Mouse (Mus musculus): ENCODE results near the gene Enox1. TPM values are rescaled to one million over a fixed set of nuclear protein-coding genes. Genes with fewer than 3 reads are reported as not detected.

The Enox1 gene
- polyA plus RNA-seq, 1 experiment from 2014 or later: 7.4 TPM

DNA sequence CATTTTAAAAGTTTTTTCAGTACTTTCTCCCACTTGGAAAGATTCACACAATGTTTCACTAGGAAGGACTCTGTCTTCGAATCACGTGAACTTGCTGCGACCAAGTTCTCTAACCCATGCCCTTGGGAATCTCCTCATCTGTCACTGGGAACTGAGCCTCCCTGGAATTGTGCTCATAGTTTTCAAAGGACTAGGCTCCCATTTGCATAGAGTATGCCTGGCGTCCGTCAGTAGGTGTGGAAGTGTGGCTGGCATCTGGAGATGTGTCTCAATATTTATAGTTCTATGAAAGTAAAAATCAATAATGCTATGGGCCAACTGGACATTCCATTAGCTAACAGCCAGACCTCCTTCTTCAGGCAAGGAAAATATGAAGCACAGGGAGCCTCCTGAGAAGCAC, 429.5 kb downstream of the Enox1 start:
- Histone ChIP-seq H3K9ac (replicated peaks; ENCODE audit: low read depth, low read length) (no peak overlapping the region), H3K4me1 (ENCODE audit: control insufficient read depth, insufficient read depth, low read length) (peaks cover 6% of the 10 kb centered on the region; the same call in 1 of the 2 replicates), H3K4me2 (replicated peaks; ENCODE audit: low read depth, low read length) (no peak overlapping the region), H3K27me3 (ENCODE audit: control insufficient read depth, insufficient read depth, low read length) (no peaks in the 10 kb centered on the region), H3K36me3 (ENCODE audit: control insufficient read depth, insufficient read depth, low read length) (no peaks in the 10 kb centered on the region), H3K27ac (ENCODE audit: low read length) (no peak overlapping the region), H3K9me3 (ENCODE audit: control insufficient read depth, low read depth, low read length) (no peaks in the 10 kb centered on the region), H3K4me3 (ENCODE audit: low read depth, low read length) (no peak overlapping the region)
- WGBS: 63% methylated on average over 5 of the region's 5 CpGs
- no peak for ATAC-seq (ENCODE audit: insufficient number of reproducible peaks, insufficient read depth, low FRiP score, low read depth)

DNA sequence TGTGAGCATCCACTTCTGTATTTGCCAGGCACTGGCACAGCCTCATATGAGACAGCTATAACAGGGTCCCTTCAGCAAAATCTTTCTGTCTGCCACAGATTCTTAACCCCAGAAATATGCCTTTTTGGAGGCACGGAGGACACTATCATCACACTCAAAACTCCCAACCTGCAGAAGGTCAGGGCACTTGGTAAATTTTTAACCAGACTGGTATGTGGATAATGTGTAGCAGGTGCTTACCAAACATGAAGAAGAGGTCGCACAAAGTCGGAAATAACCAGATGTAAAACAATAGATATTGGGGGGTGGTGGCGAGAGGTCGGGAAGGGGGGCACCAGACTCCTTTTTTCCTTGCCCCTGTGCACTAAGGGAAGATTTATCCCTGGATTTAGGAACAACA, 430.6 kb downstream of the Enox1 start:
- Histone ChIP-seq H3K27me3 (ENCODE audit: control insufficient read depth, insufficient read depth, low read length) (no peaks in the 10 kb centered on the region), H3K27ac (ENCODE audit: low read length) (no peak overlapping the region), H3K4me1 (ENCODE audit: control insufficient read depth, insufficient read depth, low read length) (no peaks in the 10 kb centered on the region), H3K4me3 (ENCODE audit: low read depth, low read length) (no peak overlapping the region), H3K4me2 (replicated peaks; ENCODE audit: low read depth, low read length) (no peak overlapping the region), H3K9me3 (ENCODE audit: control insufficient read depth, low read depth, low read length) (no peaks in the 10 kb centered on the region), H3K36me3 (ENCODE audit: control insufficient read depth, insufficient read depth, low read length) (no peaks in the 10 kb centered on the region), H3K9ac (replicated peaks; ENCODE audit: low read depth, low read length) (no peak overlapping the region)
- 52% methylated on average over 5 of the region's 5 CpGs for WGBS
- ATAC-seq (ENCODE audit: insufficient number of reproducible peaks, insufficient read depth, low FRiP score, low read depth): no peak

DNA sequence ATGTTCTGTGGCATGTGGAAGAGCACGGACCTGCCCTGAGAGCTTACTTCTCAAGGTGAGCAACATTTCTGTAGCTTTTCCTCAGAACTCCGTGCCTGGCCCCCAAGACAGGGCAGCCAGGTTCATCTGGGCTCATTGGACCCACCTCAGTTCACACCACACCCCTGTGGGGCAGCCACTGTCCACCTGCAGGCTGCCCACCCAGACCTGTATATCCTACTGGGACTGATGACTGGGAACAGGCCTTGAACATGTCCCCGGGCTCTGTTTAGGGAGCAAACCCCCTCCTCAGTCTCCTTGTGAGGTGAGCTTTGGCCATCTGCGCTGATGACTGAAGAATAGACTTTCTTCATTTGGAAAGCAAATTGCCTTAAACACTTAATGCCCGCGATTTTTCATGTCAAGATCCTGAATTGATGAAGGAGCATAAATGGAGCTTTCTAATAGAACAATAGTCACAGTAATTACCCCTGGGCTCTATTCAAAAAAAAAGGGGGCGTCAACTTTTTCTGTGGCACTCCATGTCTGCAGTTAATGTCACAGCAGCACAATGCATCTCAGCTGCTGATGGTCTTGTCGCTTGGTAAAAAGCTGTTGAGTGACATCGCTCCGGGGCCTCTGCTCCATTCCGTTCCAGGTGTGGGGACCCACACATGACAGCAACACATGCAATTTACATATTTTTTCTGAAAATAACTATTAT, 436.7 kb downstream of the Enox1 start:
- ATAC-seq (ENCODE audit: insufficient number of reproducible peaks, insufficient read depth, low FRiP score, low read depth): no peak
- H3K9ac ChIP-seq (replicated peaks; ENCODE audit: low read depth, low read length): no peak overlapping the region
- no peaks in the 10 kb centered on the region for H3K27me3 ChIP-seq (ENCODE audit: control insufficient read depth, insufficient read depth, low read length)
- no peaks in the 10 kb centered on the region for H3K9me3 ChIP-seq (ENCODE audit: control insufficient read depth, low read depth, low read length)
- no peaks in the 10 kb centered on the region for H3K36me3 ChIP-seq (ENCODE audit: control insufficient read depth, insufficient read depth, low read length)
- H3K4me2 ChIP-seq (replicated peaks; ENCODE audit: low read depth, low read length): no peak overlapping the region
- no peaks in the 10 kb centered on the region for H3K4me1 ChIP-seq (ENCODE audit: control insufficient read depth, insufficient read depth, low read length)
- 84% methylated on average over 11 of the region's 11 CpGs for WGBS
- H3K27ac ChIP-seq (ENCODE audit: low read length): no peak overlapping the region
- no peak overlapping the region for H3K4me3 ChIP-seq (ENCODE audit: low read depth, low read length)

DNA sequence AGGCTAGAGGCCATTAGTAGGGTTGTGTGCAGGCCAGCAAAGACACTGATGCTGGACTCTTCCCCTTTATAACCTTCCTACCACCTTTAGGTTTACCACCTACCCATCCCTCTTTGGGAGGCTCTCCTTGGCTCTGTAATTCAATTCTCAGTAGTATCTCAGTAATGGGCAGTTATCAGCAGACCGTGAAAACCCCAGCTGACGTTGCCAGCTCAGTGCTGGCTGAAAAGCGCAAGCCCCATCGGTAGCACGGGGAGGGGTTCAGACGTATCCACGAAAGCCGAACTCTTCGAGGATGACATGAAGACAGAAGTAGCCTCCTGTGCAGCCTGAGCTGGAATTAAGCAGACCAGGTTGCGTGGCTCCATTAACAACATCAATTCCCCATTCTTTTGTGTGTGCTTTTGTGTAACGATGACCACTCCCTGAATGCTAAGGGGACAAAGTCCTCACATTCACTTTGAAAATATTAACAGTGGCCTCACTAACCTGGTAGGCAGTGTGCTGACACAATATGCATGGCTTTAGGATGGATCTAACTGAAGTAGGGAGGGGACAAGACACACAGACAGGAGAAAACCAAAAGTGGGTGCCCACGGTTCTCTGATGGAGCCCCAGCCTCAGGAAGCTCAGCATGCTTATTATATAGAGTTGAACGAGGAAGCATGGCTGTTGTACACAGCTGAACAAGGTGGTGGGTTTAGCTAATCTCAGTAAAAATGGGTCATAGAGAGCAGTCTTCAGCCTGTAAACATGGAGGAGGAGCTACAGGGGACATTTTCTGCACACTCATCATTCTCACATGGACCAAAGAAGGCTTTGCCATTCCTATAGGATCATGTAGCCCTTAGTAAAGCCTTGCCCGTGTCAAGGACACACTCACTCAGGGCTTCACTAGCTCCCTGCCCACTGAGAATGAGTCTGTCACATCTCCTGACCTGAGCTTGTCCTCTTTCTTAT, 439.9 kb downstream of the Enox1 start:
- H3K4me2 ChIP-seq (replicated peaks; ENCODE audit: low read depth, low read length): no peak overlapping the region
- 86% methylated on average over 14 of the region's 14 CpGs for WGBS
- H3K36me3 ChIP-seq (ENCODE audit: control insufficient read depth, insufficient read depth, low read length): no peaks in the 10 kb centered on the region
- no peak for ATAC-seq (ENCODE audit: insufficient number of reproducible peaks, insufficient read depth, low FRiP score, low read depth)
- H3K9me3 ChIP-seq (ENCODE audit: control insufficient read depth, low read depth, low read length): no peaks in the 10 kb centered on the region
- no peak overlapping the region for H3K9ac ChIP-seq (replicated peaks; ENCODE audit: low read depth, low read length)
- H3K4me1 ChIP-seq (ENCODE audit: control insufficient read depth, insufficient read depth, low read length): no peaks in the 10 kb centered on the region
- H3K4me3 ChIP-seq (ENCODE audit: low read depth, low read length): no peak overlapping the region
- H3K27me3 ChIP-seq (ENCODE audit: control insufficient read depth, insufficient read depth, low read length): no peaks in the 10 kb centered on the region
- no peak overlapping the region for H3K27ac ChIP-seq (ENCODE audit: low read length)

DNA sequence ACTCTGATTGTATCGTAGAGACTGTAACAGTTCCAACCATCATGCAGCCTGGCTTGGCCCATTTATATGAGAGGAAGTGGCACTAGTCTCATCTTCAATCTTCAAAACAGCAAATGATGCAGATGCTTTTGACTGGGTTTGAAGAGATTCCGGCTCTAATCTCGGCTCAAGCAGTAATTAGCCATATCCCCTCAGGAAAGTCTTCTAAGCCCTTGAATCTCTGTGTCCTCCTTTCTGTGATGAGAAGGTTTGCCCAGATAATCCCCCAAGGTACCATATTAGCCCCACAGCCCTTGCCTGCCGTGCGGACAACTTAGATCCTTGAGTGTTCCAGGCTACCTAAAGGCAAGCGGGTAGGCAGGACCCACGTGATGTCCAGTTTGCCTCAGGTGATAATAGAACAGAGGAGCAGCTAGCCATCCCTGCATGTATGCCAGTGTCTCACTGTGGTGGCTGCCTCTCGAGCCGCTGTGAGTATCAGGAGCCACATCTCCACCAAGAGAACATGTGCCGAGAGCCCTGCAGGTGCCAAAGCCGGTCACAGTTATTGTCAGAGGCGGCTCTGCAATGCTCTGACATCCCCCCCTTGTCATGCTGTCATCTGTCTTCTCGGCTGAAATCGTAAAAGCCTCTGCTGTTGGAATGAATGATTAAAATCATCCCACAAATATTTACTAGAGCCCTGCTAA, 442.6 kb downstream of the Enox1 start:
- no peak overlapping the region for H3K9ac ChIP-seq (replicated peaks; ENCODE audit: low read depth, low read length)
- no peak overlapping the region for H3K27ac ChIP-seq (ENCODE audit: low read length)
- H3K4me1 ChIP-seq (ENCODE audit: control insufficient read depth, insufficient read depth, low read length): no peaks in the 10 kb centered on the region
- WGBS: 42% methylated on average over 14 of the region's 14 CpGs
- H3K27me3 ChIP-seq (ENCODE audit: control insufficient read depth, insufficient read depth, low read length): no peaks in the 10 kb centered on the region
- H3K4me3 ChIP-seq (ENCODE audit: low read depth, low read length): no peak overlapping the region
- no peak overlapping the region for H3K4me2 ChIP-seq (replicated peaks; ENCODE audit: low read depth, low read length)
- no peaks in the 10 kb centered on the region for H3K36me3 ChIP-seq (ENCODE audit: control insufficient read depth, insufficient read depth, low read length)
- H3K9me3 ChIP-seq (ENCODE audit: control insufficient read depth, low read depth, low read length): no peaks in the 10 kb centered on the region
- ATAC-seq (ENCODE audit: insufficient number of reproducible peaks, insufficient read depth, low FRiP score, low read depth): no peak

DNA sequence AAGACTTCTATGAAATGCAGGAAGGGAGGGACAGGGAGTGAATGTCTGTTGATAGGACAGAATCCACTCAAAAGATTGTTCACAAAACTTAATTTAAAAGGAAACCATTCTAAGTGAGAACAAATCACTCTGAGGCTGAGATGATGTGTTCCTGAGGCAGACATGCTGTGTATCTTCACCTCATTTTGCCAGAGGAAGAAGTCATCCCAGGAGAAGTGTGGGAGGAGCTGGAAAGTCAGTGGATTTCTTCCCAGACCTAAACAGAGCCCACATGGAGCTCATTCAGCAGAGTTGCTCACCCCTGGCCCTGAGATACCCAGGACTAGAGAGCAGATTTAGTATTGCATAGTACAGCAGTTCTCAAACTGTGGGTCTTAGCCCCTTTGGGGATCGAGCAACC, 444.2 kb downstream of the Enox1 start:
- Histone ChIP-seq H3K27ac (ENCODE audit: low read length) (no peak overlapping the region), H3K4me3 (ENCODE audit: low read depth, low read length) (no peak overlapping the region), H3K9ac (replicated peaks; ENCODE audit: low read depth, low read length) (no peak overlapping the region), H3K4me2 (replicated peaks; ENCODE audit: low read depth, low read length) (no peak overlapping the region), H3K36me3 (ENCODE audit: control insufficient read depth, insufficient read depth, low read length) (no peaks in the 10 kb centered on the region), H3K4me1 (ENCODE audit: control insufficient read depth, insufficient read depth, low read length) (no peaks in the 10 kb centered on the region), H3K27me3 (ENCODE audit: control insufficient read depth, insufficient read depth, low read length) (no peaks in the 10 kb centered on the region), H3K9me3 (ENCODE audit: control insufficient read depth, low read depth, low read length) (no peaks in the 10 kb centered on the region)
- WGBS: 86% methylated on average over 1 of the region's 1 CpGs
- ATAC-seq (ENCODE audit: insufficient number of reproducible peaks, insufficient read depth, low FRiP score, low read depth): no peak

DNA sequence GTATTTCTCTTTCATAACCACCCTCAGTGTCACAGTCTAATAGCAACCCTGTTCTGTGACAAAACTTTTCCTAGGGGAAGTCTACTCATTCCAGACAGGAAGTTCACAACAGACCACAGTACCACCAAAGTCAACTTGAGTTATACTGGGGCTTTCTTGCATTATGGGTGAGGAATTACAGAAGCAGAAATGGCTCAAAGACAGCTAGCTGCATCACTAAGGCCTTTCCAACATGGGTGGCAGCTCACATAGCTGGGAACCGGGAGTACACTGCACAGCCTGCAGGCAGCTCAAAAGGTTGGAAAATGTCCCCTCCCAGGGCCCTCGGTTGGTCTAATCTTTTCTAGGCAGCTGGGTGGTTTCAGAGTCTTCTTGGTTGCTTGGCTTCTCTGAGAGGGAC, 444.9 kb downstream of the Enox1 start:
- Histone ChIP-seq H3K4me3 (ENCODE audit: low read depth, low read length) (no peak overlapping the region), H3K4me1 (ENCODE audit: control insufficient read depth, insufficient read depth, low read length) (no peaks in the 10 kb centered on the region), H3K27ac (ENCODE audit: low read length) (no peak overlapping the region), H3K9ac (replicated peaks; ENCODE audit: low read depth, low read length) (no peak overlapping the region), H3K4me2 (replicated peaks; ENCODE audit: low read depth, low read length) (no peak overlapping the region), H3K9me3 (ENCODE audit: control insufficient read depth, low read depth, low read length) (no peaks in the 10 kb centered on the region), H3K27me3 (ENCODE audit: control insufficient read depth, insufficient read depth, low read length) (no peaks in the 10 kb centered on the region), H3K36me3 (ENCODE audit: control insufficient read depth, insufficient read depth, low read length) (no peaks in the 10 kb centered on the region)
- no peak for ATAC-seq (ENCODE audit: insufficient number of reproducible peaks, insufficient read depth, low FRiP score, low read depth)
- 88% methylated on average over 2 of the region's 2 CpGs for WGBS

DNA sequence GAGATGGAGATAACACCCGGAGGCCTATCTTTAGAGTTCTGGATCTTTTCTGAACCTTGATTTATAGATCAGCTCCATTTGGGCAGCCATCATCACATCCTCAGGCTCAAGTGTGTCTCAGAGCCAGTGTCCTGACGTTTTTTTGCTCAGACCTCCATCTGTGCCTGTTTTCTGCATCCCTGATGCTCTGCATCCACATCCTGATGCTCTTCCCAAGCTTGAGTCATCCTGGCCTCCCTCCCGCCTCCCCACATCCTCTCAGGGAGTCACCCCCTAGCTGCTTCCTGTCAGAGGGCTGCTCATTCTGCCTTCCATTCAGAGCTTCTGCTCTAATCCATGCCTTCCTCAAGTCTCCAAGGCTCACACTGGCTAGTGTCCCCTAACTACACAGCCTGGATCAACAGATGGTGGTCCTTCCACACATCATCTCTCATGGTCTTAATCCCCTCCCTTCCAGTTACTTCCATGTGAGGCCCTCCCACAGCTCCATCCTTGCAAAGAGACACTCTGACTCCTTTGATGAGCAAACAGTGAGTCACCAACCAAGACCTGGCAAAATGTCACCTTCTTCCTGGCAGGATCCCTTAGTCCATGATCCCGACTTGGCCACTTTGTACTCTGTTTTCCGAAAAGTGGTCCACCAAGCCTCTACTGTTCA, 451.7 kb downstream of the Enox1 start:
- H3K4me1 ChIP-seq (ENCODE audit: control insufficient read depth, insufficient read depth, low read length): no peaks in the 10 kb centered on the region
- H3K4me2 ChIP-seq (replicated peaks; ENCODE audit: low read depth, low read length): no peak overlapping the region
- no peaks in the 10 kb centered on the region for H3K27me3 ChIP-seq (ENCODE audit: control insufficient read depth, insufficient read depth, low read length)
- no peak overlapping the region for H3K27ac ChIP-seq (ENCODE audit: low read length)
- H3K36me3 ChIP-seq (ENCODE audit: control insufficient read depth, insufficient read depth, low read length): no peaks in the 10 kb centered on the region
- ATAC-seq (ENCODE audit: insufficient number of reproducible peaks, insufficient read depth, low FRiP score, low read depth): no peak
- no peaks in the 10 kb centered on the region for H3K9me3 ChIP-seq (ENCODE audit: control insufficient read depth, low read depth, low read length)
- H3K9ac ChIP-seq (replicated peaks; ENCODE audit: low read depth, low read length): no peak overlapping the region
- 86% methylated on average over 5 of the region's 5 CpGs for WGBS
- H3K4me3 ChIP-seq (ENCODE audit: low read depth, low read length): no peak overlapping the region

Data from stomach, embryonic 14.5 days (tissue).